Mouse (Mus musculus): ENCODE measurements around the gene Eef1g. TPM values are rescaled to one million over a fixed set of nuclear protein-coding genes. Genes with fewer than 3 reads are reported as not detected.
A peak's percentile ranks its signal among the peaks of the same experiment; 100 is the strongest.

The Eef1g gene
- polyA plus RNA-seq, 1 experiment from 2014 or later = 476 TPM

DNA sequence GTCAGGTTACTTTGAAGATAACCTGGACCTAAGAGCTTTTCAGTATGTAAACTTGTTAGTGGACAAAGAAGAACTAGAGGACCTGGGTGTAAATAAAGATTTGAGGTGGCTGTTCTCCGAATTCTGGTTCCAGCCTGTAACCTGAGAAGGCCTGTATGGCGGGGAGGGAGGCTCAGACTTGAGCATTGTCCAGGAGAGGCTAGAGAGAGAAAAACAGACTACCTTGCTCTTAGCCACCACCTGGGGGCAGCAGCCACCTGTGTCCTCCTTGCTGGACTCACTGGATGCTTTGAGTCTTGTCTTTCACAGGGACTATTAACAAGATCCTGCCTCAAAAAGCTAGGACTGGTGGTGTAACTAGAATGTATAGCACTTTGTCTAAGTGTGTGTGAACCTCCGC is 9.7 kb downstream of the Eef1g start:
- H3K9ac ChIP-seq = no peak overlapping the region
- peak; percentile 87; the same call in 1 of the 2 replicates for ATAC-seq (replicated peaks; ENCODE audit: low FRiP score)
- no peaks in the 10 kb centered on the region for H3K27me3 ChIP-seq
- H3K4me1 ChIP-seq = peaks cover 6% of the 10 kb centered on the region; the same call in 1 of the 2 replicates
- no peak overlapping the region for H3K4me3 ChIP-seq (replicated peaks)
- peak overlapping the region; percentile 5; the same call in 1 of the 2 replicates for H3K27ac ChIP-seq
- no peak overlapping the region for H3K4me2 ChIP-seq
- WGBS = 39% methylated on average over 3 of the region's 3 CpGs
- H3K36me3 ChIP-seq = peaks cover 96% of the 10 kb centered on the region
- H3K9me3 ChIP-seq (replicated peaks) = no peaks in the 10 kb centered on the region

DNA sequence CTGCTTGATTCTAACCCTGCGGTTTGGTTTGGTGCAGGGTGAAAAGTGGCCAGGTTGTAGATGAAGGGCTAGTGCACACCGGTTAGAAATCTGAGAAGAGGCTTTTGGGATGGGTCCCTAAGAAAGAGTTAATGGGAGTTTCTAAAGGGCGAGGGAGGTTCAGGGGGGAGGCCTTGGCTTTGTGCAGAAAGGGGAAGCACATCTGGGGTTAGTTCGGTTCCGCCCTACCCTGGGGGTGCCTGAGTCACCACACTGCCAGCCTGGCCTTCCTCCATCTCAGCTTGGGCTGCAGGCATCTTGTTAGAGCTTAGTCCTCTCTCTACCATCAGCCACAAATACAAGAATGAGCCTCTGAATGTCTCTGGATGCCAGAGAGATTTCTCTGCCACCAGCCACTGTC is 13.9 kb downstream of the Eef1g start:
- Histone ChIP-seq H3K27me3 (no peaks in the 10 kb centered on the region), H3K4me3 (replicated peaks) (no peak overlapping the region), H3K9ac (no peak overlapping the region), H3K36me3 (peaks cover 54% of the 10 kb centered on the region), H3K27ac (no peak overlapping the region; the same call in 1 of the 2 replicates), H3K9me3 (replicated peaks) (no peaks in the 10 kb centered on the region), H3K4me2 (no peak overlapping the region), H3K4me1 (peaks cover 36% of the 10 kb centered on the region)
- no peak for ATAC-seq (replicated peaks; ENCODE audit: low FRiP score)
- 59% methylated on average over 5 of the region's 5 CpGs for WGBS

DNA sequence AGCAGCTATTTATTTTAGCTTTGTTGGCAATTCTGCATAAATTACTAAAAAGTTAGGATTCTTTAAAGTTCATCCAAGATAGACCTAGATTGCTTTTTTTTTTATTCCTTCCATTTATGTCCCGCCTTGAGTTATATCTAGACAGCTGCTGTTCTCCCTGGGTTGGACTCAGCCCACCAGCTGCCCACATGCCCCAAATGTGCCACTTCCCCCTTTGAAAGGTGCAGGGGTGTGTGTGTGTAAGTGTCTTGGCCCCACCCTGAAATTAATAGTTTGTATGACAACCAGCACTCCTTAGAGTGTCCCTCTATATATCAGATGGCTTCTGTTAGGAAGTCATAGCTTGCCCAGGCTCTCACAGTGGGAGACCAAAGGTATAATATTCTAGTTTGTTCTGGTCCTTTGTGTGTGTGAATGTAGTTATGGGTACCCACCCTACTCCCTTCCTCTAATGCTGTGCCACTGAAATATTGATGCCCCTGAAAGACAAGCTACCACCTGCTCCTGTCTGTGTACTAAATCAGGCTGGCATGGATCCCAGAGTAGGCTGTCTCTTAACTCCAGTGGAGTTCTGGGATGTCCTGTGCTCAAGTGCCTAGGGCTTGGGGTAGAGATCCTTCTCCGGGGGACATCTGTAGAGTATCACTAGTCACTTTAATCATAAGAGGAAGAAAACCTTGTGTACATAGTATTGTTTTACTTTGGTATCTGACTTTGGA is 14.8 kb downstream of the Eef1g start:
- H3K27ac ChIP-seq = no peak overlapping the region
- H3K4me3 ChIP-seq (replicated peaks) = no peak overlapping the region
- no peaks in the 10 kb centered on the region for H3K27me3 ChIP-seq
- H3K9me3 ChIP-seq (replicated peaks) = no peaks in the 10 kb centered on the region
- H3K9ac ChIP-seq = no peak overlapping the region
- WGBS = 72% methylated on average over 2 of the region's 2 CpGs
- H3K4me1 ChIP-seq = peaks cover 32% of the 10 kb centered on the region
- H3K4me2 ChIP-seq = no peak overlapping the region
- H3K36me3 ChIP-seq = peaks cover 45% of the 10 kb centered on the region
- ATAC-seq (replicated peaks; ENCODE audit: low FRiP score) = no peak

DNA sequence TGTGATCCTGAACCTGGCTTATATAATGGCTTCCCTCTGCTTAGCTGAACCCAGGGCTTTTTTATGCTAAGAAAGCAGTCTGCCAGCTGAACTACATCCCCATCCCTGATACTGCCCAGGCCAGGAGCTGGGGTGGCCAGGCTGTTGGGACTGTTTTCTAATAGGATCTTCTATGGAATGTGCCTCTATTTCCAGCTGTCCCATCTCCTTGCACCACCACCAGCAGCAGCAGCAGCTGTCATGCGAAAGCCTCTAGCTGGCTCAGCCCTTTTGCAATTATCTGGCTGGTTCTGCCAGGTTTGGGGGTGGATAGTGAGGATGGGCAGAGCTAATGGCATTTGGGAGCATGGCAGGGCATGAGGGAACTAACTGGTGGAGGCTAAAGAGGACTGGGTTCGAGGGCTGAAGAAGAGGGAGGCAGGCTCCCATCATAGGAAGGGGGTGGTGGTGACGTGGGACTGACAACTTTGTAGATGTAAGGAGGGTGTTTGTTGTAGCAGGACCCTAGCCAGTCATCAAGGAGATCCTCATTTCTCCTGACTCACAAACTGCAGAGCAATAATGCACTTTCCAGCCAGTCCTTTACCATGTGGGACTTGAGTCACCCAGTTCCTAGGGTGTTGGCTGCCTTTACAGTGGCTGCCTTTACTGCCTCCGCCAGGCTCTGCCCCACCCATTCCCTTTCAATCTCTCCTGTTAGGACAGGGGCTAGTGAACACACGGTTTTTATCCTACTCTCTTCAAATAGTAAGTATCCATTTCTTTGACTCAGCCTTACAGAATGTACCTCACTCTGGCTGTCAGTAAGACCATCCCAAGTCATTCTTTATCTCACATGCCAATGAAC is 15.7 kb downstream of the Eef1g start:
- Histone ChIP-seq H3K27me3 (no peaks in the 10 kb centered on the region), H3K36me3 (peaks cover 36% of the 10 kb centered on the region), H3K9me3 (replicated peaks) (no peaks in the 10 kb centered on the region), H3K4me2 (no peak overlapping the region), H3K4me1 (peaks cover 32% of the 10 kb centered on the region), H3K9ac (no peak overlapping the region), H3K4me3 (replicated peaks) (no peak overlapping the region), H3K27ac (peak overlapping the region; percentile 15)
- 51% methylated on average over 5 of the region's 5 CpGs for WGBS
- no peak for ATAC-seq (replicated peaks; ENCODE audit: low FRiP score)

DNA sequence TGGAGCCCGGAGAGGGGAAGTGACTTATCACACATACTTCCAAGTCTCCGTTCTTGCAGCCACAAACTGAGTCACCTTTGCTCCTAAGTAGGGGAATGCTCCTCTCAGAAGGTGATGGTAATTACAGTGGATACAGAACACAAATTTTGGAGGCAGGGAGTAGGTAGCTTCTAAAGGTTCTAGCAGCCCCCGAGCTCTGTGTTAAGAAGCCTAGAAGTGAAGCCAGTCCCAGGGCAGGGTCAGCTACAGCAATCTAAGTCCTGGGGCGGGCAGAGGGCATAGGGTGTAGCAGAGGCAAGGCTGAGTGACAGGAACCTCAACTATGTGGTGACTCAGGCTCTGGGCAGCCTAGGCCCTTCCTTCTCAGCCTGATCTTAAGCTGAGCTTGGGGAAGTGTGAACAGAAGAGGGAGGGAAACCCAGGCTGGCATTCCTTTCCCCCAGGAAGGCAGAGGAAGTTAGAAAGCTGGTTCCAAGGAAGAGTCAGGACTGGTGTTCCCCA is 16.4 kb downstream of the Eef1g start:
- Histone ChIP-seq H3K4me2 (no peak overlapping the region), H3K4me3 (replicated peaks) (no peak overlapping the region), H3K4me1 (peaks cover 38% of the 10 kb centered on the region), H3K36me3 (peaks cover 30% of the 10 kb centered on the region), H3K9me3 (replicated peaks) (no peaks in the 10 kb centered on the region), H3K9ac (no peak overlapping the region), H3K27me3 (no peaks in the 10 kb centered on the region), H3K27ac (peak overlapping the region; percentile 15)
- 43% methylated on average over 4 of the region's 4 CpGs for whole genome bisulfite sequencing
- ATAC-seq (replicated peaks; ENCODE audit: low FRiP score) = no peak

DNA sequence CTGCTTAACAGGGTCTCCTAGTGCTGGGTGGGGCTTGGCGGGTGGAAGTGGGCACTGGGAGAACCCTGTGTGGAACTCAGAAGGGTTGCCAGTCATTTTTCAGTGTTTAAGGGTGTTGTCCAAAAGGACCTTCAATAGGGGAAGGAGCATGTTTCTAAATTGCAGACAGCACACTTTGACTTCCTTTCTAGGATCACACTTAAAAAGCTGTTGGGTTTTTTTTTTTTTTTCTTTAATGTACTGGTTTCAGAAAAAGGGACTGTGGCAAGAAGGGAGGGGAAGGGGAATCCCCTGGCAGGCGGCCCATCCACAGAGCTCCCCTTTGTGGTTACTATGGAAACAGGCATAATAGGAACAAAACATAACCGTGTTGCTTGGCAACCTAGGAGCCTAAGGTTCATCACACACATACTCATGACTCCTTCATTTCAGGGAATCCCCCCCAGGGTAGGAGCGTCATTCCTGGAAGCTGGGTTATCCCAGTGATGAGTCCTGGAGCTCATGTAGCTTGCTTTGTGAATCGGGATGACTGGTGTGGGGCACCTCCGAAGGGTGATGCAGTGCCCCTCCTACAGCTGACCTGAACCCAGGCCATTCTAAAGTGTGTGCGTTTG is 17.5 kb downstream of the Eef1g start:
- no peaks in the 10 kb centered on the region for H3K27me3 ChIP-seq
- H3K36me3 ChIP-seq = peaks cover 18% of the 10 kb centered on the region
- no peak overlapping the region for H3K9ac ChIP-seq
- WGBS = 18% methylated on average over 7 of the region's 7 CpGs
- no peak overlapping the region for H3K4me2 ChIP-seq
- no peak overlapping the region for H3K4me3 ChIP-seq (replicated peaks)
- H3K27ac ChIP-seq = peak overlapping the region; percentile 15; the same call in 1 of the 2 replicates
- H3K9me3 ChIP-seq (replicated peaks) = no peaks in the 10 kb centered on the region
- ATAC-seq (replicated peaks; ENCODE audit: low FRiP score) = no peak
- peaks cover 48% of the 10 kb centered on the region for H3K4me1 ChIP-seq

DNA sequence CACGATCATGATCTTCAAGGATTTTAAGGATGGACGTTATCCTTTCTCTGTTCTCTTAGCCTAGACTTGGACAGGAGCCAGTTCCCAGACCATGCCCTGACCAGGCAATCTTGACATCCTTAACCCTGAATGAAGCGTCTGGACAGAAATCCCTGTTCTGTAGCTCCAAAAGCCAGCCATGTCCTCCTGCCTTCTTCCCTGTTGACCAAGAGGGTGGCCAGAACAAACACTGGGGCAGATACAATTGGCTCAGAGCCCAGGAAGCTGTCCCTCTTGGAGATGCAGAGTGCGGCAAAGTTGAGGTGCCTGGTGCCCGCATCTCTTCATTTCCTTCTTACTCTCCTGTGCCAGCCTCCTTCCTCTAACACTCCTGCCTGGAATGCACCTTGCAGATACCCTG is 19.1 kb downstream of the Eef1g start:
- H3K4me3 ChIP-seq (replicated peaks) = no peak overlapping the region
- no peak overlapping the region for H3K4me2 ChIP-seq
- peaks cover 59% of the 10 kb centered on the region for H3K4me1 ChIP-seq
- ATAC-seq (replicated peaks; ENCODE audit: low FRiP score) = no peak
- peaks cover 3% of the 10 kb centered on the region for H3K36me3 ChIP-seq
- H3K9ac ChIP-seq = no peak overlapping the region
- WGBS = 63% methylated on average over 5 of the region's 5 CpGs
- H3K9me3 ChIP-seq (replicated peaks) = no peaks in the 10 kb centered on the region
- H3K27ac ChIP-seq = no peak overlapping the region
- no peaks in the 10 kb centered on the region for H3K27me3 ChIP-seq

DNA sequence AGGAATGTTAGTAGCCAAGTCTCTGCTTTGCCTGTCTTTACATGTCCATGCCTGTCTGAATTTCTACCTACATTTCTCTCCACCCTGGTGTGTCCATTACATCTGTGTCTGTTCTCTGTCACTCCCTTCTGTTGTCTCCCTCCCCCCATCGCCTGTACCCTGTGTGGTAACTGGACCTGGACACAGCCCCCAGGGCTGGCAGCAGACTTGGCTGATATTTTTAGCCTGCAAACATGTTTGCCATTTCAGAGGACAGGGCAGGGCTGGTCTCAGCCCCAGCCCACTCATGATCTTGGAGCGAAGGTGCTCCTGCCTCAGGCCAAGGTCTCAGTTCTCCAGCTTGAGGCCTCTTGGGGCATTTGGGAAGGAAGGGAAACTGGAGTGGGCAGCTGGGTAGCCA is 21.0 kb downstream of the Eef1g start:
- no peak overlapping the region for H3K4me3 ChIP-seq (replicated peaks)
- no peaks in the 10 kb centered on the region for H3K27me3 ChIP-seq
- H3K9ac ChIP-seq = no peak overlapping the region
- no peaks in the 10 kb centered on the region for H3K9me3 ChIP-seq (replicated peaks)
- no peak overlapping the region for H3K4me2 ChIP-seq
- peaks cover 71% of the 10 kb centered on the region for H3K4me1 ChIP-seq
- 54% methylated on average over 2 of the region's 2 CpGs for whole genome bisulfite sequencing
- no peaks in the 10 kb centered on the region for H3K36me3 ChIP-seq
- H3K27ac ChIP-seq = no peak overlapping the region; the same call in 1 of the 2 replicates
- no peak for ATAC-seq (replicated peaks; ENCODE audit: low FRiP score)

DNA sequence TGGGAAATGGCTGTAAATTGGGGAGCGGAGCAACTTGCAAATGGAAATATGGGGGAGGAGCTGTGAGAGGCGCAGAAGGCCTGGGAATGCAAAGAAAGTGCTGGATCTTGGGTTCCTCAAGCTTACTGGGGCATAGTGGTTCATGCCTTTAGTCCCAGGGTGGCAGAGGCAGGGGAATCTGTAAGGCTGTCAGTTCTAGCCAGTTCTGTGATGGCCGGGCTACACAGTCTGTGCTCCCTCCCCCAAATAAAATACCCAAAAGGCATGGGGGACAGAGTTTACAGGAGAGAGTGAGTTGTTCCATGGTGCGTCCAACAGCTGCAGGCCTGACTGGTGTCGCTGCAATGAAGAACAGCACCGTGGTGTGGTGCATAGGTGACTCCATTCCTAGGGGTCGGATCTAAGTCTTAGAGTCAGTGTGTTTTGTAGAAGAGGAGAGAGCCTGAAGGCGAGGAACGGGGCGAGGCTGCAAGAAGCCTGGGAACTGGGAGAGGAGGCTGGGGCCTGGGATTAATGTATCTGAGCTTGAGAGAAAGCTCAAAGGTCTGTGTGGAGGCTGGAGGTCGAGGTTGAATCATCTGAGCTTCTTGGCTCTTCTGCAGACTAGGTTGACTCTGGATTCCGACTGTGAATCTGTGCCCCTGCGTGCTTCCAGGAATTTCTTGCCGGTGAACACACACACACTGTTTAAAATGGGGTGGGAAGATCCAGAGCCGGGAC is 21.7 kb downstream of the Eef1g start:
- Histone ChIP-seq H3K9me3 (replicated peaks) (no peaks in the 10 kb centered on the region), H3K27ac (peak overlapping the region; percentile 86), H3K27me3 (no peaks in the 10 kb centered on the region), H3K9ac (peak overlapping the region; percentile 70), H3K4me3 (replicated peaks) (peak overlapping the region; percentile 68), H3K4me1 (peaks cover 71% of the 10 kb centered on the region), H3K36me3 (no peaks in the 10 kb centered on the region), H3K4me2 (peak overlapping the region; percentile 90)
- ATAC-seq (replicated peaks; ENCODE audit: low FRiP score) = peak; percentile 0; the same call in 1 of the 2 replicates
- WGBS = 19% methylated on average over 15 of the region's 15 CpGs

DNA sequence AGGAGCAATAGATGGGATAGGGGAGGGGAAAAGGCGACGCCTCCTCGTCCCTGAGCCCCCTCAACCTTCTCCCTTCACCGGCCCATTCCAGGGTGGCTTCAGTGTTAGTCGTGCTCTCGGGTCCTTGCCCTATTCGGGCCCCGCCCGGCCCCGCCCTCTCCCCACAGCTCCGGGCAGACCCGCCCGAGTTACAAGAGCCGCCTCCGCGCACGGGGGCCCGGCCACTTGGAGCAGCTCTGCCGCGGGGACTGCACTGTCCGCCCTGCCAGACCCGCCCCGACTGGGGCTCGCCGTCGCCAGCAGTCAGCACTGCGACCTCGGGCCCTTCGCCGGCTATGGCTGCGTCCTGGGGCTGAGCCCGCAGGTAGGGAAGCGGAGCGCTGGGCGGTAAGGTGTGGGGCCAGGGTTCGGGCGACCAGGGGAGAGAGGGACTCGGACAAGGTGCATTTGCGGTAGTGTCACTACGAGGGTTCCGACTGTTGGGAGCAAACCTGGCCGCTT is 22.3 kb downstream of the Eef1g start, which contains the start of gene Ahnak:
Ahnak (plus strand) TSS at position 219 of the 501 bp plus-strand sequence.
- Histone ChIP-seq H3K4me1 (peaks cover 68% of the 10 kb centered on the region), H3K27ac (peak within 1 kb of the TSS; percentile 86), H3K9ac (peak within 1 kb of the TSS; percentile 70), H3K27me3 (no peaks in the 10 kb centered on the region), H3K9me3 (replicated peaks) (no peaks in the 10 kb centered on the region), H3K36me3 (no peaks in the 10 kb centered on the region), H3K4me3 (replicated peaks) (peak within 1 kb of the TSS; percentile 68), H3K4me2 (peak within 1 kb of the TSS; percentile 90)
- WGBS = 0% methylated on average over 40 of the region's 42 CpGs
- peak; percentile 65 for ATAC-seq (replicated peaks; ENCODE audit: low FRiP score)

Measured in kidney, embryonic 15.5 days (tissue).